ENCODE assay signal across 10 mouse cellular contexts in genomic region chr2:29317906-29318470, GRCm38 (mm10).
"Had no signal": no experiment of that assay in that cellular context is flagged by ENCODE, and none has a peak within 500 bp of the region (broad histone marks: within the 10 kb centered on the region; RNA-seq: fewer than 3 reads in every experiment).

No protein-coding gene starts in this region.

- H3K27ac ChIP-seq: limb, embryonic 10.5 days; liver, embryonic 15.5 days; neural tube, embryonic 15.5 days had no signal

- H3K27me3 ChIP-seq: liver, embryonic 15.5 days; neural tube, embryonic 15.5 days had no signal

- DNase-seq: kidney, adult 8-10 months; kidney, postnatal 25 days; lung, adult 2 months; lung, postnatal 36 days; midbrain, embryonic 14.5 days; thymus, postnatal 4 days had no signal

- H3K4me3 ChIP-seq: limb, embryonic 10.5 days; liver, embryonic 15.5 days; myocyte; neural tube, embryonic 15.5 days had no signal

- H3K36me3 ChIP-seq: limb, embryonic 10.5 days; liver, embryonic 15.5 days; neural tube, embryonic 15.5 days had no signal

- H3K9me3 ChIP-seq: limb, embryonic 10.5 days; liver, embryonic 15.5 days; neural tube, embryonic 15.5 days had no signal

- H3K4me1 ChIP-seq: limb, embryonic 10.5 days; liver, embryonic 15.5 days had no signal
